Mouse (Mus musculus) thymus, postnatal 10 days (tissue): ENCODE results near the gene Fbln2.
A peak's percentile ranks its signal among the peaks of the same experiment; 100 is the strongest.

Experiments used
- DNase-seq, 2 experiments: peaks; one replicate each; pipeline ENCODE4 v3.0.0; 2021; ENCODE audit warnings: low spot score in 2 of 2

Fbln2 gene

GRCm38 (mm10) chr6:91192851-91193545 is 19.3 kb upstream of the Fbln2 start:
- DNase-seq, result no peak

GRCm38 (mm10) chr6:91198456-91198855 is 13.8 kb upstream of the Fbln2 start:
- DNase-seq, result no peak

GRCm38 (mm10) chr6:91200429-91201188 is 11.6 kb upstream of the Fbln2 start:
- no peak for DNase-seq

- DNase-seq, result no peak
These were observed 10.3 kb upstream of the Fbln2 start for GRCm38 (mm10) chr6:91201881-91202341.

GRCm38 (mm10) chr6:91202571-91202970 is 9.7 kb upstream of the Fbln2 start:
- no peak for DNase-seq

- DNase-seq, result no peak
These were observed 6.9 kb upstream of the Fbln2 start for GRCm38 (mm10) chr6:91205346-91205745.

GRCm38 (mm10) chr6:91205791-91206190 is 6.5 kb upstream of the Fbln2 start:
- DNase-seq, result no peak

- no peak for DNase-seq
These were observed 4.8 kb upstream of the Fbln2 start for GRCm38 (mm10) chr6:91207491-91207890.

- no peak for DNase-seq
These were observed 2.5 kb upstream of the Fbln2 start for GRCm38 (mm10) chr6:91209780-91210179.

GRCm38 (mm10) chr6:91210852-91211251 is 1.4 kb upstream of the Fbln2 start:
- DNase-seq, result no peak

- peak in 1 of 2 experiments; percentile 10 for DNase-seq
These were observed 316 bp downstream of the Fbln2 start for GRCm38 (mm10) chr6:91212571-91212970.

- no peak for DNase-seq
These were observed 1.3 kb downstream of the Fbln2 start for GRCm38 (mm10) chr6:91213287-91214218.

GRCm38 (mm10) chr6:91215454-91215853 is 3.2 kb downstream of the Fbln2 start:
- DNase-seq, result no peak

GRCm38 (mm10) chr6:91218445-91218844 is 6.2 kb downstream of the Fbln2 start:
- no peak for DNase-seq

- DNase-seq, result no peak
These were observed 6.6 kb downstream of the Fbln2 start for GRCm38 (mm10) chr6:91218871-91219270.

- DNase-seq, result no peak
These were observed 7.8 kb downstream of the Fbln2 start for GRCm38 (mm10) chr6:91220062-91220461.

- DNase-seq, result peak in 1 of 2 experiments; percentile 8
These were observed 8.8 kb downstream of the Fbln2 start for GRCm38 (mm10) chr6:91221094-91221493.

- DNase-seq, result no peak
These were observed 10.6 kb downstream of the Fbln2 start for GRCm38 (mm10) chr6:91222694-91223346.

- no peak for DNase-seq
These were observed 12.7 kb downstream of the Fbln2 start for GRCm38 (mm10) chr6:91224939-91225338.

- no peak for DNase-seq
These were observed 13.1 kb downstream of the Fbln2 start for GRCm38 (mm10) chr6:91225346-91225745.

- DNase-seq, result no peak
These were observed 13.8 kb downstream of the Fbln2 start for GRCm38 (mm10) chr6:91226058-91226457.
